Mouse (Mus musculus): ENCODE data around the gene Dab1.

DNA sequence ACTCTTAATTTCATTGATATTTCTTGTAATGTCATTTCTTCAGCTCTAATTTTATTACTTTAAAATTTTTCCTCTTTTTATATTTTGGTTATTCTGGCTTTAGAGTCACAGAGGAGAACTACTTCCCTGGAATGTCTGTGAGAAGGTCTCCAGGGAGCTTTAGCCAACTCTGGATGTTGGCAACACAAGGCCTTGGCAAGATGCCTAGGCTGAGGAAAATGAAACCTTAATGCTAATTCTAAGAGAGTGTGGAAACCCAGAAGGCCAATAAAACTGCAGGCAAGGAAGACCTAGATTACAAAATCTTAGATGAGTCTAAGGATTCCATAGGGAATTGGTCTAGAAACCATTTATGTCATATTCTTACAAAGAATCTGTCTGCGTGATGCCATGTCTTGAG lies 458.6 kb downstream of the Dab1 start:
- TF ChIP-seq CTCF (IDR thresholded peaks at IDR 0.05; ENCODE audit: control insufficient read depth, insufficient read depth, insufficient read length), result no peak
- TF ChIP-seq MYOD1 (IDR thresholded peaks at IDR 0.05; ENCODE audit: control insufficient read depth, insufficient read length, low read depth), result no peak
- no peak for TF ChIP-seq MYOG (IDR thresholded peaks at IDR 0.05; ENCODE audit: control insufficient read depth, extremely low read depth, insufficient read length)
- no peak for TF ChIP-seq USF1 (IDR thresholded peaks at IDR 0.05; ENCODE audit: low read depth)
